Mouse (Mus musculus) lung, adult 10 weeks (tissue): ENCODE results near the gene Ankrd37. TPM values are rescaled to one million over a fixed set of nuclear protein-coding genes. Genes with fewer than 3 reads are reported as not detected.

Source experiments
- polyA plus RNA-seq: library from polyadenylated mRNA; stranded (reverse); fragments of 350-450 nt; fragmentation: Illumina TruSeq; extraction: RNeasy Lipid Tissue Mini Kit (QIAGEN cat#74804); gene quantifications from one replicate; pipeline ENCODE4 v1.2.3, GENCODE M21; 2014; ENCODE audit warnings: low read depth, low replicate concordance; ENCODE audit not compliant: insufficient read depth

Ankrd37 gene
- polyA plus RNA-seq = 7.3 TPM

GRCm38 (mm10) chr8:46005596-46005995, at the start of gene Ankrd37:
Gene Ankrd37, minus strand, starts transcription at chr8:46005707.

GRCm38 (mm10) chr8:45999138-45999783, 6.2 kb downstream of the Ankrd37 start, which contains the start of gene Lrp2bp:
Gene Lrp2bp, plus strand, starts transcription at chr8:45999303.

GRCm38 (mm10) chr8:45975126-45975836, 30.2 kb downstream of the Ankrd37 start, which contains the start of the genes 1700029J07Rik and Ufsp2:
Gene 1700029J07Rik, minus strand, starts transcription at chr8:45975252.
Gene Ufsp2, plus strand, starts transcription at chr8:45975528.

Other genes starting within 250 kb of the Ankrd37 start
- 16.2 TPM for gene Pdlim3, start 120.2 kb downstream of the Ankrd37 start, polyA plus RNA-seq
- gene Ccdc110, start 71.1 kb downstream of the Ankrd37 start, polyA plus RNA-seq = not detected
- gene 1700029J07Rik, start 30.5 kb downstream of the Ankrd37 start, polyA plus RNA-seq = 6.2 TPM
- gene Ufsp2, start 30.2 kb downstream of the Ankrd37 start, polyA plus RNA-seq = 24.3 TPM
- 0.45 TPM for gene Lrp2bp, start 6.4 kb downstream of the Ankrd37 start, polyA plus RNA-seq
- 5.9 TPM for gene Cfap97, start 146.1 kb upstream of the Ankrd37 start, polyA plus RNA-seq
- gene Snx25, start 146.5 kb upstream of the Ankrd37 start, polyA plus RNA-seq = 46.5 TPM
- 208 TPM for gene Slc25a4, start 205.6 kb upstream of the Ankrd37 start, polyA plus RNA-seq